24 mouse cellular contexts compared by ENCODE assay signal in the genomic region with DNA sequence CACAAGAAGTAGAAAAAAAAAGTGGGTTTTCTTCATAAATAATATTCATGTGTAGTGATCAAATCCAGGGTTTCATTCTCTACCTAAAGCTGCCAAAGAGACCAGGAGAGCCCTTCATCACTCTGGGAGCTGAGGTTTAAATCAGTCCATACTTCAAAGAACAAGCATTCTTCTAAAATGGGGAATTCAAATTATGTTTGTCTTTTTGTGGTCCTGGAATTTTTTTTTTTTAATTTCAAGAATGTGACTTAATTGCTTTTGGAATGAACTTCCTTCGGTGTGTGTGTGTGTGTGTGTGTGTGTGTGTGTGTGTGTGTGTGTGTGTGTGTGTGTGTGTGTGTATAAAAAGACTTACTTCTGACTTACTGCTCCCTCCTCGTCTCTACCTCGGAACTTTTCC.
"Had no signal": no experiment of that assay in that cellular context is flagged by ENCODE, and none has a peak within 500 bp of the region (broad histone marks: within the 10 kb centered on the region; RNA-seq: fewer than 3 reads in every experiment).

No protein-coding gene starts in this region.

- H3K4me2 ChIP-seq: heart, embryonic 12.5 days; hindbrain, embryonic 12.5 days; hindbrain, embryonic 14.5 days; intestine, embryonic 15.5 days; limb, embryonic 12.5 days had no signal

- H3K4me1 ChIP-seq: heart, embryonic 10.5 days; heart, embryonic 12.5 days; hindbrain, embryonic 10.5 days; hindbrain, embryonic 12.5 days; intestine, embryonic 15.5 days had no signal

- H3K4me3 ChIP-seq: gastrocnemius, adult 2 months; heart, embryonic 10.5 days; heart, embryonic 12.5 days; hindbrain, embryonic 10.5 days; hindbrain, embryonic 12.5 days; intestine, embryonic 15.5 days; layer of hippocampus, adult 2 months; left cerebral cortex, adult 2 months; limb, embryonic 10.5 days; limb, embryonic 12.5 days had no signal

- H3K27ac ChIP-seq: gastrocnemius, adult 2 months; heart, embryonic 10.5 days; hindbrain, embryonic 10.5 days; hindbrain, embryonic 12.5 days; hindbrain, embryonic 14.5 days; intestine, embryonic 15.5 days; layer of hippocampus, adult 2 months; left cerebral cortex, adult 2 months; limb, embryonic 10.5 days; limb, embryonic 12.5 days had no signal

- H3K9me3 ChIP-seq: heart, embryonic 10.5 days; heart, embryonic 12.5 days; hindbrain, embryonic 10.5 days; hindbrain, embryonic 12.5 days; intestine, embryonic 15.5 days; limb, embryonic 10.5 days; limb, embryonic 12.5 days had no signal

- H3K36me3 ChIP-seq: heart, embryonic 10.5 days; heart, embryonic 12.5 days; hindbrain, embryonic 10.5 days; hindbrain, embryonic 12.5 days; intestine, embryonic 15.5 days; limb, embryonic 10.5 days; limb, embryonic 12.5 days had no signal

- H3K9ac ChIP-seq: heart, embryonic 12.5 days; hindbrain, embryonic 12.5 days; hindbrain, embryonic 14.5 days; intestine, embryonic 15.5 days; limb, embryonic 12.5 days had no signal

- DNase-seq: gastrocnemius, adult 2 months; gastrocnemius, postnatal 10 days; gastrocnemius, postnatal 25 days; heart, adult 18-20 months; heart, postnatal 10 days; heart, postnatal 4 days; kidney, adult 18-20 months; kidney, adult 8-10 months; kidney, postnatal 10 days; kidney, postnatal 25 days; liver had no signal

- ATAC-seq: hindbrain, embryonic 16.5 days; inflammation-experienced regulatory T-cells, adult 6 months; intestine, embryonic 15.5 days; intestine, postnatal 0 days had no signal

- H3K27me3 ChIP-seq: heart, embryonic 12.5 days; hindbrain, embryonic 12.5 days; intestine, embryonic 15.5 days; limb, embryonic 12.5 days had no signal
